Mouse (Mus musculus) heart, postnatal 14 days (tissue): ENCODE measurements around the gene C2cd3. TPM values are rescaled to one million over a fixed set of nuclear protein-coding genes. Genes with fewer than 3 reads are reported as not detected.

Experiments
- DNase-seq, 2 experiments: peaks; one replicate each; pipeline ENCODE4 v3.0.0; 2021 to 2022
- intact Hi-C: fragments of 180-260 bp; cut with DNase I; formaldehyde crosslinking; loops from one replicate; pipeline ENCODE4 v1.15.1; 2025
- long read RNA-seq, 2 experiments: library from polyadenylated mRNA; stranded (forward); transcript quantifications; one replicate each; pipeline ENCODE4 v2.0.0; 2021
- total RNA-seq, 2 experiments: library from RNA; stranded (reverse); gene quantifications; 2 replicates each; pipeline ENCODE4 v1.2.3; 2021

C2cd3 gene
- 10 to 100 TPM; 10.2 to 12.9 TPM for total RNA-seq
- long read RNA-seq, experiment 1, partial matches to known transcripts: 1 of 1 reads
- long read RNA-seq, experiment 1, other reads (novel, unspliced or antisense): 0 of 1 reads
- long read RNA-seq, experiment 2, partial matches to known transcripts: 0 of 1 reads
- long read RNA-seq, experiment 2, other reads (novel, unspliced or antisense): 1 of 1 reads

DNA sequence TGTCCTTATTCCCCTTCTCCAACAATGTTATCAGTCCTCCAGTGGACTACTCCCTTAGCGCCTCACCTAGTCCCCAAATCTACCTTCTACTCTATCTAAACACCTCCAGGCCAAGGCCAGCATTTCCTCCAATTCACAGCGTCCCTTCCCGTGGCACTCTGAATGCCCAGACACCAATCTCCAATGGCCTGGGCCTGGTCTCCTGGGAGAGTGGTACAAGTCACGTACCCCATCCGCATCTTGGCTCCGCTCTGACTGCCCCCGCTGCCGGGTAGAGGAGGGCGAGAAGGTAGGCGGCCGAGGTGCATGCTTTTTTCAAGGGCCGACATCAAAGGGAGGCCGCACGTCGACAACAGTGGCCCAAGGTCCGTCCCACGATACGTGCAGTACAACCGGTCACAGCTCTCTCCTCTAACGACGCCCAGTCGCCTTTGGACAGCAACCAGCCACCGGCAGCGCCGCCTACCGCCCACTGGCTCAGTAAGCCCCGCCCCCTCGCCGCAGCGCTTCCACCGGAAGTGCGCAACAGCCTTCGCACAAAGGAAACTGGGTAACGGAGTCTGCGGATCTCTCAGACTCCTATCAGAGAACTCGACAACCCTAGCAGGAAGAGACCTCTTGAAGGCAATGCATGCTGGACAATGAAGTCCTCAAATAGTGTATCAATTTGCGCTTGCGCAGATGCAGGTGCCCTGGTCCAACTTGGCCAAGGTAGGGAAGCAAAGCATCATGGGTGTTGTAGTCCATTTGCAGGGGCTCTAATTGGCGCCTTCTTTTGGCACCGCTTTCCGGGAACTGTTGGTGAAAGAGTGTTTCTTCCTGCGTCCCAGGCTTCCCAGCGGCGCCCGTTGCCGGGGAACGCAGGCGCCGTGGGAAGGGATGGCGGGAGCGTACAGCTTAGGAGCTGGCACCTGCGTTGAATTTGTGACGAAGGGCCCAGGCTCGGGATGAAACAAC lies at the start of gene C2cd3, which contains the start of gene Ppme1:
C2cd3 (plus strand) TSS at position 739 of the 957 bp plus-strand sequence.
Ppme1 (minus strand) TSS at position 813 of the 957 bp plus-strand sequence.
- intact Hi-C loops: no loop called here

DNA sequence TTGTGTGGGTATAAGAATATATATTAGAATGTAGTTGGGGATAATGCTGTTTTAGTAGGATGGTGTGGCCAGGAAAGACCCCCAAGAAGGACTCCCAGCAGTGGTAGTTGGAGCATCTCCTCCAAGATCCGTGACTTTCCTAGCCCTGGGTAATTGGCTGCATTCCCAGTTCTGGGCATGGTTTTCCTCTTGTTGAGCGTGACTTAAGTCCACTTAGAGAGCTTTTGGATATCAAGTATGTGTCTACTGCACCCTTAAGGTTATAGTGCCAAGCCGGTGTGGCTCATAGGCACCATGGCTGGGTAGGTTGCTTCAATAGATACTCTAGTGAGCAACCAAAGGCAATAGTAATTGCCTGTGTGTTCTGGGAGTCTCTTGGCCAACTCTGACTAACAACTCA lies 48.3 kb upstream of the C2cd3 start:
- no peak for DNase-seq
- intact Hi-C loops: loop anchor here (2.0 kb wide), 1 partner anchor 45 kb away; no protein-coding TSS in a partner anchor

More for the DNA sequence above, at the start of gene C2cd3, which contains the start of gene Ppme1:
- DNase-seq: peak; percentile 99

DNA sequence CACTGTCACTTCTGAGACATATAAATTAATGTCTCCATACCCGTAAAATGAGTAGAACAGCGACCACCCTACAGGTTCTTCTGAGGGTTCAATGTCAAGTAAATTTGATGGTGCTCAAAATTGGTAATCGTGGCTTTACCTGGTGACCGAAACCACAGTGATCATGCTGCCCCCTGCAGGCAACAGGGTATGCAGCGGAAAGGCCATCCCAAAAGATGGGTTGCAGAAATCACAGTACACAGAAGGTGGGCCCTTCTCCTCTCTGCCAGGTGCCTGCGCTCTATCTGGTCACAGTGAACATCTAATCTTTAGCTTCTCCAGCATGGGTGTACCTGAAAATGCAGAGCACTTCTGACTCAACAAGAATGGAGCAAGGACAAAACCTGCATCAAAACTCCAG lies 46.6 kb upstream of the C2cd3 start:
- intact Hi-C loops: loop anchor here (2.0 kb wide), 1 partner anchor 47 kb away; no protein-coding TSS in a partner anchor
- peak; percentile 40 to 67 for DNase-seq

DNA sequence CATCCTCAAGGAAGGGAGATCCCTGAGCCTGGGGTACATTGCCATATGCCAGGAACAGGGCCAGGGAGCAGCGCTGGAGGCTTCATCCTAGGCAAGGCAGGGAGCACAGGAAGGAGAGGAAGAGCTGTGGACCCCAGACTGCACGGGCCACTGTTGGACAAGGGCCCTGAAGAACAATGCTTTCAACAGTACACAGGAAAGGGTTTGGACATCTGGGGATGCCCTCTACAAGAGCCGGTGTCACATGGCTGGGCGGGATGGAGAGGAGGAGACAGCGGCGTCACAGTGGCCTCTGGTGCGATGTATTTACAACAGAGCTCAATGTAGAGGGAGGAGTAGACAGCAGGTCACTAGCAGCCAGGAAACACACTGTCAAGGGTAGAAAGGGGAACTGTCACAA lies 44.5 kb upstream of the C2cd3 start:
- DNase-seq: peak in 1 of 2 experiments; percentile 12

DNA sequence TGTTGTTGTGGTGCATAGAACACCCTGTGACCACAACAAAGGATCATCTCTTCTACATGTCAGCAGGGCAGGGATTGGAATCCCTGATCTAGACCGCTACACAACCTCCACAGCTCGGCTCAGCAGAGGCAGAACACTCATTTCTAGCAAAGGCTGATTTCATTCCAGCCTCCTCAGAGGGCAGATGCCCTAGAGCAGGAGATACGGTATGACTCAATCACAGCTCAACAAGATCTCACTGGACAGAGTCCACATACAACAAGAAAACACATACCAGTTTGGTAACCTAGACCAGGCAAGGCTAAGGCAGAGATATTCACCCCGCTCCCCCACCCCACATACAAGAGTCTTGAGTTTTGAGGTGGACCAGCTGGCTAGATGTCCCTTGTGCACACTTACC lies 43.4 kb upstream of the C2cd3 start:
- no peak for DNase-seq
- intact Hi-C loops: no loop called here

More for the DNA sequence above, 44.5 kb upstream of the C2cd3 start:
- intact Hi-C loops: no loop called here

DNA sequence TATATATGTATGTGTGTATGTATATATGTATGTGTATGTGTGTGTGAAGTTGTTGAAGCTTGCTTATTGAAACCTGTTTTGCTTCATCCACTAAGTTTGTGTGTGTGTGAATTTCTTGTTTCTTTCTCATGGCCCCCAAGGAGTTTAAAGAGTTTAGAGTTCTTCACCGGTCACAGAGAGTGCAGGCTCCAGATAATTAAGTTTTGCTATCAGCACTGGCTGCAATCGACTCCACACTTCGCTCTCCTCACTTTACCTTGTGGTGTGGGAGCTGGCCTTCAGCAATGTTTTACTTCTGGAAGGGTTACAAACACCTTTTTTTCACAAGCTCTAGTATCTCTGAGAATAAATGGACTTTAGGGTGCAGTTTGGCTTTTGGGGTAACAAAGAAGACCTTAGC lies 40.8 kb upstream of the C2cd3 start:
- no peak for DNase-seq
- intact Hi-C loops: no loop called here

DNA sequence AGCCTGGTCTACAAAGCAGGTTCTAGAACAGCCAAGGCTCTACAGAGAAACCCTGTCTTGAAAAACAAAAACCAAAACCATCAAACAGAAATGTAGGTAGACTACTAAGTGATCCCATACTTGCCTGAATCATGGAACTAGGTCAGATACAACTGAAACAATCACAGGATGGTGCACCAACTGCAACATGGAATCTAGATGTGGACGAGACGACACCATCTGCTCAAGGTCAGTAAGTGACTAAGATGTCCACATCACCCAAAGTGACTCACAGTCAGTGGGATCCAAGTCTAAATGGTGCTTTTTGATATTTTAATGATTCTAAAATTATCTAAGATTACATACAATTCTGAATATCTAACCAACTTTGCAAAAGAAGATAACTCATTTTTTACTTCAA lies 36.1 kb upstream of the C2cd3 start:
- intact Hi-C loops: no loop called here
- no peak for DNase-seq

DNA sequence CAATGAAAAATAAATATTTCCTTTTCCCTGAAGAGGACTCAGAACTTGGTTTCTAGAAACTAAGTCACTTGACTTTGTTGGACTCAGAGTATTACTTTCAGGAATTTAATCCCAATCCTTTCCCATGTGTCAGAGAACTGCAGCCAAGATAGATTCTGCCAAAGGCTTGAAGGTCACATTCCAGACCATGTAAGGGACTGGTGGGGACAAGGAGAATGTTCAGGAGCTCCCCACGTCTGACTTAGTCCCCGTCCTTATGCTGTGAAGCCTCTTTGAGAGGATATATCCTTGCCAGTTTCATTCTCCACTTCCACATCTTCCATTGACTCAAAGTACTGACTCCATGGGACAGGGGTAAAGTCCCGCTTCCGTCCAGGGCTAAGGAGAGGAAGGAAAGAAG lies 17.0 kb upstream of the C2cd3 start:
- intact Hi-C loops: no loop called here
- peak in 1 of 2 experiments; percentile 54 for DNase-seq

DNA sequence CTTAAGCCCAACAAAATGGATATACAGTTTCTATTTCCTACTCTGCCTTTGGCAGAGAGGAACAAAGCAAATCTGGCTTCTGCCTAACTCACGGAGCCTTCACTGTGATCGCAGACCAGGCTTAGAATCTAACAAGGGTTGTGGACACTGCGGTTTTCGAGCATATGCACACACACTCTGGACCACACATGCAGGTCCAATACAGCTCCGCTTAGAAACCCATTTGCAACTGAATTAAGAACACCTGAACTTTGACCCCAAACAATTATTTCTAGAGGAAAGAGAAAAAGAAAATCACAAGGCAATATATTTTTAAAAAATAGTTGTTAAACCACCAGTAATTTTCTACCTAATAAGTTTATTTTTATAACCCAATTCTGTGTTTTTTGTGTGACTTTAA lies 15.7 kb upstream of the C2cd3 start:
- DNase-seq: no peak
- intact Hi-C loops: no loop called here

DNA sequence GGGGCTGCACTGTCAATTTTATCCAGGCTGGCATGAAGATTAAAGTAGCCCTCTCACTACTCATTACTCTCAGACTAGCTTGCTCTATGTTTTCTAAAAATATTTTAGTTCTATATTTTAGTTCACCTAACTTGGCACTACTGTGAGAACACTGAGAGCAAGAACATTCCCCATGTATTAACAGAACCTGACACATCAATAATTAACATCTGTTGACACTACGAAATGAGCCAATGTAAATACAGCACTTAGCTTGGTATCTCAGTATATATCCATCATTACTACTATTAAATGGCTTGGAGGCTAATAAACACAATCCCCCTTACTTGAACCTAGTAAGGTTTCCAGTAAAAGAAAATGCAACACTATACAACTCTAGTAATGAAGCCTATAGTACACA lies 15.3 kb upstream of the C2cd3 start:
- DNase-seq: no peak
- intact Hi-C loops: no loop called here

DNA sequence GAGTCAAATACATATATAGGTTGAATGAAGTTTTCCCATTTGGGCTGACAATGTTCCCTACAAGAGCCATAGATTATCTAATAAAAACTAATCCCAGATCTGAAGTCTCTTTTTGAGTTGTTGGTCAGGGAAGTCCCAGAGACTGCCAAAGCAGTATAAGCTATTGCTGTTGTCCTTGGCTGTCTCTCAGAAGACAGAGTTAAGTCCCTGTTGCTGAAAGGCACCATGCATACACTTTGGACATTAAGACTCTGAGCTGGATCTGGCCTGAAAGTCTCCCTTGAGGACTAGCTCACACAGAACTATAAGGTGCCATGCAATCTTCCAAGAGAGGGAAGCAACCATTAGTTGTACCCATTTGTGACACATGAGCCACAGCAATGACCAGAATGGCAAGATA lies 14.2 kb upstream of the C2cd3 start:
- intact Hi-C loops: no loop called here
- no peak for DNase-seq

DNA sequence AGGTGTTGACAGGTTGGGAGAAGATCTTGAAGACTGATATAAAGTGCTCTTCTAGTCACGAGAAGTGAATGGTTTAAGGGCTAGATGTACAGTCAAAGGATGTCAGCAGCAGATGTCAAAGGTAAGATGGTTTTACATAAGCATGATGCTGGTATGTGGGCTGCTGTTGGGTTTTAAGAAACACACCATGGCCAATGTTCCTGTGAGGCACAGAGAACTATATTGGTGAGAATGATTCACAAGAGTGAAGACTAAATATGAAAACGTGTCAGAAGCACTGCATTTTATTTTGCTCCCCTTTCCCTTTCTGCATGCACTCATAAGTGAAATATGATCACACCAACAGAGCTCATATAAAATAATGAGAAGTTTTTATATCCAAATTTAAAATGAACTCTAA lies 8.9 kb upstream of the C2cd3 start:
- DNase-seq: no peak
- intact Hi-C loops: no loop called here

DNA sequence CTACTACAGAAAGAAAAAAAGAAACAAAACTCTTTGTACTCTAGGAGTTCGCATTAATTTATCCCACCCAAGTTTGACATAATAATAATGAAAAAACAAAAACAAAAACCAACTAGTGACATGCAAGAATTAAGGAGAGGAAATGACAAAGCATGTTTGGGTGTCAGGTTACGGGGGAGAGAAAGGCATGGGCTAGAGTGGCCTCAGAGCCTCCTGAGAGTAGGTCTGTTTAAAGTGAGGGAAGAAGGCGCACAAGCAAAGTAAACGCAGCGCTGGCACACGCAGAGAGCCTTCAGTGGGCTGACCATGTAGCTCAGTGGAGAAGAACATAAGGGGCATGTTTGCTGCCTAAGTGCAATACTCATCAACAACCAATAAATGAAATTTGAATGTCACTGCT lies 7.1 kb upstream of the C2cd3 start:
- intact Hi-C loops: no loop called here
- no peak for DNase-seq

DNA sequence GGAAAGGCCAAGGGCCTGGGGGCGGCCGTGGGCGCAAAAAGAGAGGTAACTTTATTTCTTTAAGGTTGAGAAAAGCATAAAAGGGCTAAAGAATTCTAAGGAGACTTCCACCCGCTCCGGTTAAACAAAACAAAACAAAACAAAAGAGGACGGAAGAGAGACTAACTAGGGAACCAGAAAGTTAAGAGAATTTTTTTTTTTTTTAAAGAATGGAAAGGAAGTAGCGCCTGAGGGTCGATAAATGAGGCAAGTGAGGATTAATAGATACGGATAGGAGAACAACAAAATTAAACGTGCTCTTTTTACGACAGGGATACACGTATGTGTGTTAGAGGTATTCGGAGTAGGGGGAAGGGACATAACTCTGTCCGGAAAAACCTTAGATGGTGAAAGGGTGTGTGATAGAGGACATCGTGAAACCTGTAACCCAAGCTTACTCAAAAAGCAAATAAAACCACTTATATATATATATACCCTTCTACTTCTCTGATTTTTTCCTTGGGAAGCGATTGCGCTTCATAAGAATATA lies 483 bp downstream of the C2cd3 start:
- intact Hi-C loops: no loop called here

DNA sequence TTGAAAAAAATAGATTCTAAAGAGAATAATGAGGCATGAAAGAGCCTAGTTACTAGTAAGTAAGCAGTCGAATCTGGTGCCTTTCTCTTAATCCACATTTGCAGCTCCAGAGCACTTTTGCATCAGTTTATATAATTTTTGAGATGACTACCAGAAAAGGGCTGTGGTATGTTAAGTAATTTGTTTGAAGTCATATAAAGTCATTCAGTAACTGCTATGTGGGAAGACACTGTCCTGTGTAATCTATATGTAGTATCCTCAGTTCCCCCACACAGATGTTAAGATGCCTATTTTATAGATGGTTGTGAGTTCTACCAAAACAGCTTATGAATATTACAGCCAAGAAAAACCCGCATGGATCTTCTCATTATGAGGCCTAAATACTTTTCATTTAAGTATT lies 6.2 kb downstream of the C2cd3 start:
- intact Hi-C loops: no loop called here
- no peak for DNase-seq

More for the DNA sequence above, 483 bp downstream of the C2cd3 start:
- DNase-seq: no peak

DNA sequence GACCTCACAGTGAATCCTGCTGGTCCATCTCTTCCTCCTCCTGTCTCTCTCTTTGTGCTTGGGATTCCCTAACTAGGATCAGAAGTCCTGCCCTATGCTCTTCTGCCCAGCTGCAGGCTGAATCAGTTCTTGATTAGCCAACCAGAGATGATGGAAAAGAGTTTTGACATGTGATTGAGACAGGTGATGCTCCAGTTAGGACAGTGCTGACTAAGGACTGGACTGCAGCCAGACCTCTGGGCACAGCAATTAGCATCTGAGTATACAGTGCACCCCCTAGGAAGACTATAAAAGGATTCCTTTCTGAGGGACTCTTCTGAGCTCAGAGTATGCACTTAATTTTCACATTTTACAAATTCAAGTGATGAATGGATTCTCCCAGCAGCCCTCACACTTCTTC lies 9.1 kb downstream of the C2cd3 start:
- no peak for DNase-seq
- intact Hi-C loops: no loop called here

DNA sequence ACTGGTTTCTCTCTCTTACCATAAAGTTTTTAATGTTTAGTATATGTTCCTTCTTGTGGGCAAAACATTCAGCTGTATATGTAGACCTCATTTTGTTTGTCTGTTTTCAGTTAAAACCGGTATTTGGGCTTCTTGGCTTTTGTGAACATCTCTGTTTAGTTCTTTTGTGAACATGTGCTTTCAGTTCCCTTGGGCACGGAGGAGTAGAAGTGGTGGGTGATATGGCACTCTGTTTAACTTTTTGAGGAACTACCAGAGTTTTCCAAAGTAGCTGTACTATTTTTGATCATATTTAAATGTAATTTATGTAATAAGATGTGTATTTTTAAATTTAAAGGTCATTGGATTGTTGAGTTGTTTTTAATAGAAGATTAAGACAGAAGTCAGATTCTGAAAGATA lies 11.2 kb downstream of the C2cd3 start:
- intact Hi-C loops: no loop called here
- DNase-seq: no peak

DNA sequence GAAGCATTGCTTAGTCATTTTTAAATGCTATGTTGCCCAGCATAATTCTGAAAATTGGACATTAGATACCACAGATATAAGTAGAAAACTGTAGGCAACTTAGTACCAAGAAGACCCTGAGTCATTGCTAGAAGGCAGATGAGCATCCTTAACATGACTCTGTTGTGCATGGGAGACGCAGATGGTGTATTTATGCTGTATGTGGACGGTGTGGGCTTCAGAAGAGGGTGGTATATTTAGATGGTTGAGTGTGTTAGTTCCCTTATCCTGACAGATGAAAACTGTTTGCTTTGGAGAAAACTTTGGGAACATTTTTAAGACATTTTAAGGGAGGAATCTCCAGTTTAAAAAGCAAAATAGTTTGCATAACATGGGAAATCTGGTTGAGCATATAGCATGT lies 16.1 kb downstream of the C2cd3 start:
- intact Hi-C loops: no loop called here
- no peak for DNase-seq

DNA sequence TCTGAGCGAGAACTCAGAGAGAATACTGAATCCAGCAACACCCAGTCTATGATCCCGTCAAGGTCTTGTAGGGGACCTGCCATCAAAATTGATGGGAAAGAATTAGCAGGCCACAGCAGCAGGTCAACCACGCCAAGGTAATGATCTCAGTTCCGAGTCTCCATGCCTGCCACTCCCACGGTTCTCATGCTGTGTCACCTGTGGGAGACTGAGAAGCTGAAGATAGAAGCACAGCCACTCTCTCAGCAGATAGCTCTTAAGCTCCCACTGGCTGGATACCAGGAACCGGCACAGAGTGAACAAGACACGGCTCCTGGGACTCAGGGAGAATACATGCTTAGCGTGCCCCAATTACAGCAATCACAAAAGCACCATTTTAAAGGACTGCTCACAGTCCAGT lies 18.1 kb downstream of the C2cd3 start:
- intact Hi-C loops: loop anchor here (5.0 kb wide), 1 partner anchor 108 kb away; no protein-coding TSS in a partner anchor

DNA sequence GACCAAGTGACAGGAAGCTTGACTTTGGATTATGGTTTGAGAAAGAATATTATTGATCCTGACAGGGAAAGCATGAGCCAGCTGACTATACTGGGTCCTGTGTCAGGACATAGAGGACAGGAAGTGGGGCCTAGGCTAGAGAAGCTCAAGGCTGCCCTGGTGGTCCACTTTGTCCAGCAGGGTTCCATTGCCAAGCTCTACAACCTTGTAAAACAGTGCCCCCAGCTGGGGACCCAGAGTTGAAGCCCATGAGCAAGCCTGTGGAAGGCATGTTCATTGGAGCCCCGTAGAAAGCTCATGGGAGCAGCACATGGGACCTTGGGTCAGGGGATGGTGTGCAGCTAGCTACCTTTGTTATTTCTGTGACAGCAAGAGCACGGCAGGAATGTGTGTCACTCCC lies 20.2 kb downstream of the C2cd3 start:
- peak; percentile 13 to 26 for DNase-seq
- intact Hi-C loops: loop anchor here (5.0 kb wide), 1 partner anchor 110 kb away; no protein-coding TSS in a partner anchor

More for the DNA sequence above, 18.1 kb downstream of the C2cd3 start:
- no peak for DNase-seq

DNA sequence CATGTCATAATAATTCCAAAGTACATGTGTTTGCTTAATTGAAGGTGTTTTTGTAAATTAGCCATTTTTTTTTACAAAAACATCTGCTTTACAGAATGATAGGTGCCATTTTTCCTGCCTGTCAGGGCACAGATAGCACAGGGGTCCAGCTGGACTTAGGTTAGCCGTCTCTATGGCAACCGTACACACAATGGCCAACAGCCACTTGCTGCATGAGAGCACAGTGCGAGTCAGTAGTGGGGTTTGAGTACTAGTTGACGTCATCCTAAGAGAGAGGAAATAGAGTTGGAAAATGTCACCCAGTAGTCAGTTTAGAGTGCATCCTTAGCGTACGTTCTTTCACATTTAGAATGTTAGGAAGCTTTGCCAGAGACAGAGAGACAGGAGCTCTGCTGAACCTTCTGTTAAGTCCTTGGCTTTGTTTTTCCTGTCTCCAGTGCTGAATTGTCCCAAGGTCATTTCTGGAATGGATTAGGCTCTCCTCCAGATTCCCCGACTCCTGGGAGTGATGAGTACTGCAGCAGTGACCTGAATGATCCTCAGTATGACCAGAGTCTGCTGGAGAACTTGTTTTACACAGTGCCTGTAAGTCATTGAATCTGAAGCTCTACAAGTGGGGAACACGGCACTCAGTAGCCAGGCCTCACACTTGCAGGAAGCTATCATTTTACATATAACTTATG lies 27.3 kb downstream of the C2cd3 start:
- intact Hi-C loops: no loop called here
- DNase-seq: peak; percentile 12 to 40
